ENCODE assay signal across 8 mouse cellular contexts in genomic region chr9:43106426-43107186, GRCm38 (mm10). TPM values are rescaled to one million over a fixed set of nuclear protein-coding genes. Genes with fewer than 3 reads are reported as not detected.
DNase-seq lines count a peak whose midpoint lies in the region; ATAC-seq and TF ChIP-seq lines count a peak whose summit lies in the region.

No protein-coding gene starts in this region.

- peak overlapping the region; percentile 88 for H3K4me3 ChIP-seq in G1E (ENCODE audit: low read depth, low read length)
- H3K4me3 ChIP-seq in embryonic fibroblast, embryonic 13.5 days (ENCODE audit: insufficient read depth, low read length) = peak overlapping the region; percentile 56
- H3K4me3 ChIP-seq in hindbrain, embryonic 10.5 days = peak overlapping the region; percentile 79
- H3K4me3 ChIP-seq in myocyte = peak overlapping the region; percentile 91

- peak overlapping the region; percentile 69 for H3K27ac ChIP-seq in embryonic fibroblast, embryonic 13.5 days (ENCODE audit: insufficient read depth, low read length)
- peak overlapping the region; percentile 95 for H3K27ac ChIP-seq in hindbrain, embryonic 10.5 days

- H3K4me1 ChIP-seq in G1E (ENCODE audit: insufficient read depth, low read depth, low read length) = peaks cover 49% of the 10 kb centered on the region
- H3K4me1 ChIP-seq in embryonic fibroblast, embryonic 13.5 days (ENCODE audit: control insufficient read depth, insufficient read depth, low read length) = peaks cover 6% of the 10 kb centered on the region
- peaks cover 39% of the 10 kb centered on the region for H3K4me1 ChIP-seq in hindbrain, embryonic 10.5 days (replicated peaks)

- peak overlapping the region; percentile 99 for H3K4me2 ChIP-seq in myocyte (ENCODE audit: low read depth)

- TF ChIP-seq POLR2A in embryonic fibroblast, embryonic 13.5 days (IDR thresholded peaks at IDR 0.05; ENCODE audit: low read depth, low read length) = no peak
- no peak for TF ChIP-seq POLR2A in myocyte (IDR thresholded peaks at IDR 0.05; ENCODE audit: insufficient read length, low read depth)

- peaks cover 36% of the 10 kb centered on the region for H3K79me2 ChIP-seq in myocyte (ENCODE audit: control insufficient read depth, insufficient read depth)

- peak; percentile 73 for DNase-seq in adrenal gland, adult 2 months
- DNase-seq in adrenal gland, adult 8-10 months = no peak
- DNase-seq in G1E (ENCODE audit: low spot score) = peak; percentile 16
- no peak for DNase-seq in hindbrain, embryonic 10.5 days (ENCODE audit: low spot score)
- peak; percentile 43 for DNase-seq in liver
- DNase-seq in embryo, embryonic 10 days (ENCODE audit: low spot score) = no peak

- no peaks in the 10 kb centered on the region for H3K9me3 ChIP-seq in G1E (replicated peaks)
- H3K9me3 ChIP-seq in hindbrain, embryonic 10.5 days = no peaks in the 10 kb centered on the region

- H3ac ChIP-seq in myocyte (ENCODE audit: control insufficient read depth, insufficient read length) = peak overlapping the region; percentile 66

- WGBS in hindbrain, embryonic 10.5 days = 26% methylated on average over 22 of the region's 22 CpGs

- peaks cover 18% of the 10 kb centered on the region for H3K36me3 ChIP-seq in G1E (replicated peaks)
- peaks cover 16% of the 10 kb centered on the region for H3K36me3 ChIP-seq in hindbrain, embryonic 10.5 days
- no peaks in the 10 kb centered on the region for H3K36me3 ChIP-seq in myocyte (ENCODE audit: control insufficient read depth, insufficient read depth)

- no peak for ATAC-seq in G1E (ENCODE audit: extremely low read depth, insufficient number of reproducible peaks, low FRiP score, poor library complexity, severe bottlenecking)

- no peak for TF ChIP-seq CTCF in G1E (IDR thresholded peaks at IDR 0.05; ENCODE audit: low read depth, low read length)
- no peak for TF ChIP-seq CTCF in embryonic fibroblast, embryonic 13.5 days (IDR thresholded peaks at IDR 0.05; ENCODE audit: borderline replicate concordance, insufficient read depth, low read length)

- H3K27me3 ChIP-seq in G1E (ENCODE audit: insufficient read depth, low read length) (no peaks in the 10 kb centered on the region), myocyte (ENCODE audit: control insufficient read depth, insufficient read depth, insufficient read length) (no peaks in the 10 kb centered on the region)
- no peaks in the 10 kb centered on the region for H3K27me3 ChIP-seq in hindbrain, embryonic 10.5 days (ENCODE audit: insufficient read depth, poor library complexity, severe bottlenecking)

TF ChIP-seq in myocyte, 11 proteins besides CTCF, POLR2A, EP300 and RAD21:
- TF ChIP-seq MAX (IDR thresholded peaks at IDR 0.05; ENCODE audit: low read depth) = no peak
- TF ChIP-seq CEBPB (IDR thresholded peaks at IDR 0.05; ENCODE audit: insufficient read depth, poor library complexity, severe bottlenecking) = no peak
- no peak for TF ChIP-seq MYOG (IDR thresholded peaks at IDR 0.05; ENCODE audit: control insufficient read depth in 1 of 3, insufficient read depth in 1 of 3, insufficient read length in 2 of 3, low read depth in 2 of 3)
- TF ChIP-seq MYOD1 (IDR thresholded peaks at IDR 0.05; ENCODE audit: control insufficient read depth in 1 of 3, insufficient read length in 2 of 3, low read depth in 2 of 3) = no peak
- no peak for TF ChIP-seq SRF (IDR thresholded peaks at IDR 0.05; ENCODE audit: control insufficient read depth, insufficient read length, low read depth)
- no peak for TF ChIP-seq E2F4 (IDR thresholded peaks at IDR 0.05; ENCODE audit: insufficient read depth)
- no peak for TF ChIP-seq POLR2AphosphoS2 (IDR thresholded peaks at IDR 0.05; ENCODE audit: insufficient read length, low read depth)
- no peak for TF ChIP-seq TCF3 (IDR thresholded peaks at IDR 0.05; ENCODE audit: insufficient read length, low read depth)
- TF ChIP-seq REST (IDR thresholded peaks at IDR 0.05; ENCODE audit: insufficient read depth, insufficient read length) = no peak
- TF ChIP-seq TCF12 (IDR thresholded peaks at IDR 0.05; ENCODE audit: insufficient read depth, poor library complexity, severe bottlenecking) = no peak
- no peak for TF ChIP-seq USF1 (IDR thresholded peaks at IDR 0.05; ENCODE audit: low read depth)
TF ChIP-seq in myocyte: peak in this region for 0.

RNA-seq across cellular contexts. Expression of gene Arhgef12, which starts 0.4 kb away (rescaled TPM):
- 100 to 1,000 TPM; 119 to 126 TPM for total RNA-seq in adrenal gland, adult 2 months (2021)
- polyA plus RNA-seq in adrenal gland, adult 2 months (2012; rRNA removed) = 21.3 and 25.2 TPM in 2 replicates
- total RNA-seq in adrenal gland, adult 8-10 months (2022) = 100 to 1,000 TPM; 132 to 178 (median 164) TPM
- total RNA-seq in G1E (2014; fragmentation: Nextera tagmentation) = 58.7 and 76.3 TPM in 2 replicates
- 47.8 and 53.3 TPM in 2 replicates for total RNA-seq in G1E (2017)
- 4.2 and 5.9 TPM in 2 replicates for polyA plus RNA-seq in G1E (2012)
- polyA plus RNA-seq in embryonic fibroblast, embryonic 13.5 days (2011; ENCODE audit: insufficient read length, low read depth, missing spikeins) = 56.1 and 56.6 TPM in 2 replicates
- 7.9 and 8.2 TPM in 2 replicates for polyA plus RNA-seq in hindbrain, embryonic 10.5 days (2016; fragmentation: Nextera tagmentation; extraction: Ambion mirVana)
- polyA plus RNA-seq in myocyte (2012; fragmentation: generic; extraction: Trizol) = 12.9 TPM

RNA-seq across cellular contexts. Expression of gene Tmem136, which starts 9.8 kb away (rescaled TPM):
- 10 to 100 TPM in 1 of 2 experiments, 1 to 10 TPM in 1; 3.3 to 11.0 TPM for total RNA-seq in adrenal gland, adult 2 months (2021)
- polyA plus RNA-seq in adrenal gland, adult 2 months (2012; rRNA removed) = 5.2 and 5.8 TPM in 2 replicates
- 10 to 100 TPM in 2 of 4 experiments, 1 to 10 TPM in 2; 6.6 to 15.3 (median 11.1) TPM for total RNA-seq in adrenal gland, adult 8-10 months (2022)
- total RNA-seq in G1E (2014; fragmentation: Nextera tagmentation) (11.4 and 12.5 TPM in 2 replicates), G1E (2017) (1.1 and 2.0 TPM in 2 replicates)
- polyA plus RNA-seq in G1E (2012) (0.39 and 0.48 TPM in 2 replicates), myocyte (2012; fragmentation: generic; extraction: Trizol) (0.07 TPM)
- 5.5 and 6.6 TPM in 2 replicates for polyA plus RNA-seq in embryonic fibroblast, embryonic 13.5 days (2011; ENCODE audit: insufficient read length, low read depth, missing spikeins)
- polyA plus RNA-seq in hindbrain, embryonic 10.5 days (2016; fragmentation: Nextera tagmentation; extraction: Ambion mirVana) = 13.0 and 13.7 TPM in 2 replicates

Comparison
In these comparisons a context has a peak if more than half of its experiments do, and no peak if none do; other contexts are left out.
1. DNase-seq: peak in adrenal gland, adult 2 months (single experiment), G1E (single experiment) and liver (single experiment); none in adrenal gland, adult 8-10 months (single experiment), hindbrain, embryonic 10.5 days (single experiment) and embryo, embryonic 10 days (single experiment).
2. Peak in every context shown above with its lines, with median percentiles within 50 percentile points of each other: H3K4me3 ChIP-seq.